Mouse (Mus musculus) intestine, embryonic 14.5 days (tissue): ENCODE results near the gene Stk17b. TPM values are rescaled to one million over a fixed set of nuclear protein-coding genes. Genes with fewer than 3 reads are reported as not detected.
"Not testable (repeated sequence)": the region's sequence is repeated elsewhere in the genome, so short reads cannot be mapped to it uniquely, and the experiment has no call there.

Experiments used
- ATAC-seq: fragments of 200-750 bp; cut with Nextera tagmentation; replicated peaks from 2 replicates; pipeline ENCODE4 v1.8.0; 2017; ENCODE audit warnings: low read depth, moderate number of reproducible peaks, moderate TSS enrichment, moderate library complexity; ENCODE audit not compliant: low FRiP score, low TSS enrichment
- DNase-seq: peaks from one replicate; pipeline ENCODE4 v3.0.0-alpha.2; 2018; ENCODE audit warnings: low spot score
- H3K27ac ChIP-seq: fragments of 300-500 bp; sonication (generic); 2 replicates; pipeline ENCODE4 v1.5.1; 2014; ENCODE audit warnings: low read depth, mild to moderate bottlenecking, control low read depth
- H3K27me3 ChIP-seq: fragments of 300-500 bp; sonication (generic); replicated peaks from 2 replicates; pipeline ENCODE4 v1.6.1; 2014; ENCODE audit warnings: low read length, control low read depth; ENCODE audit not compliant: control insufficient read depth, insufficient read depth
- H3K36me3 ChIP-seq: fragments of 300-500 bp; sonication (generic); 2 replicates; pipeline ENCODE4 v1.6.1; 2014; ENCODE audit warnings: low read length, control low read depth; ENCODE audit not compliant: control insufficient read depth, insufficient read depth
- H3K4me1 ChIP-seq: fragments of 300-500 bp; sonication (generic); replicated peaks from 2 replicates; pipeline ENCODE4 v1.6.1; 2014; ENCODE audit warnings: low read length, control low read depth, mixed read lengths; ENCODE audit not compliant: control insufficient read depth, insufficient read depth
- H3K4me2 ChIP-seq: fragments of 300-500 bp; sonication (generic); 2 replicates; pipeline ENCODE4 v1.6.1; 2014; ENCODE audit warnings: low read length
- H3K4me3 ChIP-seq: fragments of 300-500 bp; sonication (generic); 2 replicates; pipeline ENCODE4 v1.5.1; 2014; ENCODE audit warnings: low read depth, low read length, control low read depth, mixed read lengths
- H3K9ac ChIP-seq: fragments of 300-500 bp; sonication (generic); 2 replicates; pipeline ENCODE4 v1.6.1; 2014; ENCODE audit warnings: mild to moderate bottlenecking, low read length
- H3K9me3 ChIP-seq: fragments of 300-500 bp; sonication (generic); 2 replicates; pipeline ENCODE4 v1.6.1; 2016; ENCODE audit warnings: low read length, control low read depth; ENCODE audit not compliant: control insufficient read depth
- WGBS: fragments of 180-500 bp; shearing (Covaris S2); extraction: QIAGEN DNeasy Blood & Tissue Kit; methylation state at CpG from one replicate; pipeline ENCODE4 v1.1.7; 2014; 5-methylcytosine and 5-hydroxymethylcytosine counted together
- polyA plus RNA-seq: library from polyadenylated mRNA; unstranded; fragments of >200 nt; fragmentation: Nextera tagmentation; extraction: Ambion mirVana; gene quantifications from 2 replicates; pipeline ENCODE4 v1.2.1, GENCODE M21; 2014

Stk17b gene
- polyA plus RNA-seq, 1 experiment from 2014 or later, result 11.7 TPM

DNA sequence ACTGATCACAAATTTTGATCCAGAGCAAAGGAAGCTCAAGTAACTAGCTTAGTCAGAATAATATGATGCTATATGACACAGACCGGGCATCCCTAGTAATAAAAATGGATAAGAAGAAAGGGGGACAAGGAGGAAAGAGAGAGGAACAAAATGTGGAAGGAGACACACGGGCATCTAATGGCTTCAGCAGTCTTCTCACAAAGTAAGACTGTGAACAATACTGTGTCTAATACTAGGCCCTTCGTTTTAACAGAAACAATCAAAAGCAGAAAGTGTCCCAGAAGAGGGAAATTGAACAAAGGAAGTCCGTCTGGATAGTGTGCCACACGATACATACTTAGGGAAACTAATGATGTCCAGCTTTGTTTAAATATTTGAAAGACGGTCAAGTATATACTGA is 10.0 kb downstream of the Stk17b start:
- Histone ChIP-seq H3K9me3 (no peaks in the 10 kb centered on the region), H3K9ac (no peak overlapping the region), H3K27me3 (no peaks in the 10 kb centered on the region), H3K27ac (no peak overlapping the region), H3K36me3 (0 out of 2 replicates have a peak, but pooled peaks cover 3% of the 10 kb centered on the region), H3K4me2 (no peak overlapping the region), H3K4me1 (no peaks in the 10 kb centered on the region), H3K4me3 (no peak overlapping the region)
- DNase-seq, result no peak
- no peak for ATAC-seq
- 73% methylated on average over 6 of the region's 6 CpGs for WGBS

DNA sequence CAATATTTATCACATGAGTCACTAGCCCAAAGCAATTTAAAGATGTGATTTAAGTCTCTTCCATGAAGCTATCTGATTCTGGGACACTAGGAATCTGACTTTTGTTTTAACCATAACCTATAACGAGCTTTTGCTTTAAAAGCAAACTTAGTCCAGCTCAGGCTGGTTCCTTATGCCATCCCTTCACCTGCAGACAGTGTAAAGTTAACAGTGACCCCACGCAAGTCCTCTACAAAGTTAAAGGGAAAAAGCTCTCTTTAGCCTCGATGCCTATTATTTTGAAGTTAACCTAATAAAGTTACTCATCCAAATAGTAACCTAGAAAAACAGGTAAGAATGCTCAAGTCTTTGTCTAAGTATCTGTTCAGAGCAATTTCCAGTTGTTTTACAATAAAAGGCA is 10.5 kb downstream of the Stk17b start:
- H3K27ac ChIP-seq, result no peak overlapping the region
- ATAC-seq (no peak), DNase-seq (no peak)
- H3K9me3 ChIP-seq, result no peaks in the 10 kb centered on the region
- no peak overlapping the region for H3K4me3 ChIP-seq
- WGBS, result 92% methylated on average over 3 of the region's 3 CpGs
- H3K27me3 ChIP-seq, result no peaks in the 10 kb centered on the region
- H3K4me2 ChIP-seq, result no peak overlapping the region
- H3K36me3 ChIP-seq, result 0 out of 2 replicates have a peak, but pooled peaks cover 3% of the 10 kb centered on the region
- no peak overlapping the region for H3K9ac ChIP-seq
- H3K4me1 ChIP-seq, result no peaks in the 10 kb centered on the region

- whole genome bisulfite sequencing, result 76% methylated on average over 6 of the region's 6 CpGs
Observed at GRCm38 (mm10) chr1:53773994-53774393, 11.0 kb downstream of the Stk17b start.

DNA sequence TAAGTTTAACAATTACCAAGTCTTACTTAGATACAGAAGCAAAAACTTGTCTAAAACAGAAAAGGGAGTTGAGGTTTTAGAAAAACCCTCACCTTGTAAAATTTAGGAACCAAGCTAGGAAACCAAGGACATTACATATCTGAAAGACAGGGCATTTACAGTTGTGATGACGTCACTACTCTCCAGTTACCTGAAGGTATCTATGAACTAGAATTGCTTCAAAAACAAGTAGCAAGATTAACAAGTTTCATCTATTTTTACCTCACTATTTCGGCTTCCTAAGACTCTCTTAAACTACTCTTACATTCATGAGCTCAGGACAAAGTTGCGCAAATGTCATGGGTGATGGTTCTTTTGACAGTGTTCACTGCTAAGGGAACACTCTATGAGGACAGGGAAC is 12.1 kb downstream of the Stk17b start:
- Histone ChIP-seq H3K9me3 (no peaks in the 10 kb centered on the region), H3K4me2 (no peak overlapping the region), H3K36me3 (0 out of 2 replicates have a peak, but pooled peaks cover 3% of the 10 kb centered on the region), H3K27me3 (no peaks in the 10 kb centered on the region), H3K4me3 (no peak overlapping the region), H3K27ac (no peak overlapping the region), H3K4me1 (no peaks in the 10 kb centered on the region), H3K9ac (no peak overlapping the region)
- WGBS, result 94% methylated on average over 3 of the region's 3 CpGs
- no peak for ATAC-seq
- no peak for DNase-seq

More at GRCm38 (mm10) chr1:53773994-53774393, 11.0 kb downstream of the Stk17b start:
- Histone ChIP-seq H3K4me3 (no peak overlapping the region), H3K9me3 (no peaks in the 10 kb centered on the region), H3K36me3 (0 out of 2 replicates have a peak, but pooled peaks cover 3% of the 10 kb centered on the region), H3K4me1 (no peaks in the 10 kb centered on the region), H3K27me3 (no peaks in the 10 kb centered on the region), H3K27ac (no peak overlapping the region), H3K9ac (no peak overlapping the region), H3K4me2 (no peak overlapping the region)
- no peak for ATAC-seq
- no peak for DNase-seq

DNA sequence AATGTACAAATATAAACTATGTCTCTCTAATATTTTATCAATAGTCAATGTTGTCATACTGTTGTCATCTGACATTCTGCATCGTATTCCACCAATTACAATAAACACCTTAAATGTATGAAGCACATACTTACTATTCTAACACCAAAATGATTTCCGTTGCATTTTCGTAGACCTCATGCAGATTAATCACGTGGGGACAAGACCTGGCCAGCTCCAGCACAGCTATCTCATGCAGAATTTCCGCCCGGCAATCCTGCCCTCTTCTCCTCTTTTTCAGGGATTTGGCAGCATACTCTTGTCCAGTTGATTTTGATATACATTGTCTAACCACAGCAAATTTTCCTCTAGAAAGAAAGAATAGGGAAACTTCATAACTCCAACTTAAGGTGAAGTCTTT is 13.5 kb downstream of the Stk17b start:
- no peaks in the 10 kb centered on the region for H3K27me3 ChIP-seq
- 92% methylated on average over 6 of the region's 6 CpGs for WGBS
- no peaks in the 10 kb centered on the region for H3K9me3 ChIP-seq
- 0 out of 2 replicates have a peak, but pooled peaks cover 3% of the 10 kb centered on the region for H3K36me3 ChIP-seq
- no peak overlapping the region for H3K9ac ChIP-seq
- H3K4me2 ChIP-seq, result no peak overlapping the region
- H3K4me1 ChIP-seq, result no peaks in the 10 kb centered on the region
- ATAC-seq (no peak), DNase-seq (no peak)
- H3K4me3 ChIP-seq, result no peak overlapping the region
- H3K27ac ChIP-seq, result no peak overlapping the region

- 90% methylated on average over 2 of the region's 2 CpGs for WGBS
- H3K27me3 ChIP-seq, result no peaks in the 10 kb centered on the region
- no peak overlapping the region for H3K27ac ChIP-seq
- no peak overlapping the region for H3K4me3 ChIP-seq
- H3K9ac ChIP-seq, result no peak overlapping the region
- peaks cover 14% of the 10 kb centered on the region for H3K36me3 ChIP-seq
- H3K9me3 ChIP-seq, result no peaks in the 10 kb centered on the region
- ATAC-seq (no peak), DNase-seq (no peak)
- no peaks in the 10 kb centered on the region for H3K4me1 ChIP-seq
- no peak overlapping the region for H3K4me2 ChIP-seq
Observed at GRCm38 (mm10) chr1:53766112-53766511, 18.9 kb downstream of the Stk17b start.

DNA sequence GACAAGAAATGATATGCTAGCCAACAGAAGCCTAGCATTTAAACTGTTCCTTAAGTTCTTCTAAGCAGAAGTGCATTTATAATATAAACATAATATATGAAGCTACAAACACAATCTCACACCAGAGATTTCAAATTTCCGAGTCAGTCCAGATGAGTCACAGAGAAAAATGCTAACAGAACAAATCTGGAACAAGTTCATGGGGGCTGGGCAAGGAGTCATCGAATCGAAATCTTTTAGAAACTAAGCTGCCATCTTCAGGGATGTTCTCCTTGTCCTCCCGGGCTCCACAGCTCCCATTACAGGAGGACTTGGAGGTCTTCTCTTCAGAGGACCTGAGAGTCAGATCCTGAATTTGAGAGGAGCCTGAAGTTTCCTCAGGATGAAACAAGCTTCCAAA is 27.7 kb downstream of the Stk17b start:
- Histone ChIP-seq H3K9ac (no peak overlapping the region), H3K9me3 (no peaks in the 10 kb centered on the region), H3K27ac (no peak overlapping the region), H3K36me3 (no peaks in the 10 kb centered on the region; the same call in 1 of the 2 replicates), H3K4me1 (no peaks in the 10 kb centered on the region), H3K27me3 (no peaks in the 10 kb centered on the region), H3K4me2 (no peak overlapping the region), H3K4me3 (no peak overlapping the region)
- DNase-seq (no peak), ATAC-seq (no peak)
- WGBS, result 76% methylated on average over 4 of the region's 4 CpGs

GRCm38 (mm10) chr1:53753501-53753900 is 31.5 kb downstream of the Stk17b start:
- H3K4me2 ChIP-seq, H3K9me3 ChIP-seq, H3K9ac ChIP-seq, DNase-seq, H3K27me3 ChIP-seq, H3K36me3 ChIP-seq, ATAC-seq, H3K27ac ChIP-seq, H3K4me1 ChIP-seq, H3K4me3 ChIP-seq: not testable (repeated sequence)
- 87% methylated on average over 2 of the region's 2 CpGs for WGBS

GRCm38 (mm10) chr1:53751144-53751543 is 33.9 kb downstream of the Stk17b start:
- H3K4me2 ChIP-seq, result no peak overlapping the region
- ATAC-seq (no peak), DNase-seq (no peak)
- H3K27me3 ChIP-seq, result no peaks in the 10 kb centered on the region
- 81% methylated on average over 1 of the region's 1 CpGs for WGBS
- no peak overlapping the region for H3K4me3 ChIP-seq
- H3K36me3 ChIP-seq, result no peaks in the 10 kb centered on the region
- H3K27ac ChIP-seq, result no peak overlapping the region
- no peak overlapping the region for H3K9ac ChIP-seq
- no peaks in the 10 kb centered on the region for H3K9me3 ChIP-seq
- H3K4me1 ChIP-seq, result no peaks in the 10 kb centered on the region
